Mouse (Mus musculus): ENCODE data around the gene Pak6. TPM values are rescaled to one million over a fixed set of nuclear protein-coding genes. Genes with fewer than 3 reads are reported as not detected.

The Pak6 gene
- polyA plus RNA-seq, 1 experiment = 8.2 TPM

GRCm38 (mm10) chr2:118661891-118662290, 1.2 kb upstream of the Pak6 start:
- TF ChIP-seq CTCF (IDR thresholded peaks at IDR 0.05; ENCODE audit: insufficient read depth, low read length) (no peak), POLR2A (IDR thresholded peaks at IDR 0.05; ENCODE audit: borderline replicate concordance, extremely low read depth, low read depth, low read length) (no peak)
- Histone ChIP-seq H3K4me1 (ENCODE audit: control insufficient read depth, insufficient read depth, low read length) (peaks cover 15% of the 10 kb centered on the region), H3K4me3 (replicated peaks; ENCODE audit: extremely low read depth, low read depth, low read length) (no peak overlapping the region)
- 76% methylated on average over 9 of the region's 9 CpGs for WGBS
- DNase-seq = no peak

DNA sequence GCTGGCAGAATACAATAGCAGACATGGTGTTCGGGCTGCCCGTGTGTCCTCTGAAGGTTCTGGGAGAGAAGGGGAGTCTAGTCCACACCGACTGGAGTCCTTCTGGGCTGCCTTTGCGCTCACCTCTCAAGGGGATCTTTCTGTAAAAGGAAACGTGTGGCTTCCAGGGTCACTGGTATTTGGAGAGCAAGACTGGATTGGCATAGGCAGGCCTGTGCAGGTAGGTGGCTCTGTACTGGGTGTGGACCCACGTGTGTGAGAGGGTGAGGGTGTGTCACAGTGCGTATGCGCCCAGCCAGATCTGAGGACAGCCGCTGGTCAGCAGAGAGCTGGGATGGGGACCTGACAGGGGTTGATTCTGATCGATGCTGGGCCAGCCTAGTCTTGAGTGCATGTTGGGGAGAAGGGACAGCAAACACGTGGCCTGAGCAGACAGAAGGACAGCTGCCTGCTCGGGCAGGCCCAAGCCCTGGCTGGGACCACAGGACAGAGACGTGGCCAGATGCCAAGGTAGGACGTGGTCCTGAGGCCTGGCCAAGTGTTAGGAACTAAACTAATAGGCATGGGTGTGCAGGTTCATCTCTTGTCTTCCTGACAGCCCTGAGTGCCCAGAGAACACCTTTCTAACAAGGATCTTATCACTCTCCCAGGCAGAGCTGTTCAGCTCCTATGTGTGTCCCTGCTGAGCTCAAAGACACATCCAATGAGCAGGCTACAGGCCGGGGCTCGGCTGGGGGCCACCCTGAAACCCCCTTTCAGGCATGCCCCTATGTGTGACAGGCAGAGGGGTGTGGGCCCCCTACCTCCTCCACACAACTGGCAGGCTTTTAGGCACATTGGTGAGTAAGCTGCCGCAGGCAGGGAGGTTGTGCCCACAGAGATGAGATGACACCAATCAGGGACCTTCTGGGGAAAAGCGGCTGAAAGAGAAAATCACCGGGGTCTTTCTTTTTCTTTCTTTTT, 982 bp downstream of the Pak6 start:
- peak; percentile 41 for DNase-seq
- no peak for TF ChIP-seq CTCF (IDR thresholded peaks at IDR 0.05; ENCODE audit: insufficient read depth, low read length)
- TF ChIP-seq POLR2A (IDR thresholded peaks at IDR 0.05; ENCODE audit: borderline replicate concordance, extremely low read depth, low read depth, low read length) = no peak

GRCm38 (mm10) chr2:118664975-118665516, 1.9 kb downstream of the Pak6 start:
- 76% methylated on average over 3 of the region's 3 CpGs for WGBS
- DNase-seq = no peak
- no peak overlapping the region for H3K4me3 ChIP-seq (replicated peaks; ENCODE audit: extremely low read depth, low read depth, low read length)
- no peak for TF ChIP-seq POLR2A (IDR thresholded peaks at IDR 0.05; ENCODE audit: borderline replicate concordance, extremely low read depth, low read depth, low read length)
- TF ChIP-seq CTCF (IDR thresholded peaks at IDR 0.05; ENCODE audit: insufficient read depth, low read length) = no peak
- H3K4me1 ChIP-seq (ENCODE audit: control insufficient read depth, insufficient read depth, low read length) = peaks cover 7% of the 10 kb centered on the region; the same call in 1 of the 2 replicates

More for the DNA sequence above, 982 bp downstream of the Pak6 start:
- Histone ChIP-seq H3K4me3 (replicated peaks; ENCODE audit: extremely low read depth, low read depth, low read length) (no peak overlapping the region), H3K4me1 (ENCODE audit: control insufficient read depth, insufficient read depth, low read length) (peaks cover 14% of the 10 kb centered on the region)
- 60% methylated on average over 19 of the region's 19 CpGs for WGBS

DNA sequence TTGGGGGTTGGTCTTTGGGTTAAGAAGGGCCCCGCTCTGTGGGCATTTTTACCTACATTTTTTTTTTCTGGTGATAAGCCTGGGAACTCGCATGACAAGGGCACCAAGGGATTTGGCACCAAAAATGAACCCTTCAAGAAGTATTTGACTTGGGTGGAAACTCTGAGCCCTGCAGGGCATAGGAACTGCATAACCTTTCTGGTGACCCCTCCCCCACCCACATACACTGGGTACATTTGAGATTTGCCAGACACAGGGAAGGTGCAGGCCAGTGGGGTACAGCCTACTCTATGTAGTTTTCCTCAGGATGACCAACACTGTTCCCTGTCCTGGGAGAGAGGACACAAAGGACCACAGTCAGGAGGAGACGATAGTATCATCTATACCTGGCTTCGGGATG, 2.5 kb downstream of the Pak6 start:
- H3K4me1 ChIP-seq (ENCODE audit: control insufficient read depth, insufficient read depth, low read length) = peaks cover 7% of the 10 kb centered on the region; the same call in 1 of the 2 replicates
- DNase-seq = no peak
- H3K4me3 ChIP-seq (replicated peaks; ENCODE audit: extremely low read depth, low read depth, low read length) = no peak overlapping the region
- TF ChIP-seq POLR2A (IDR thresholded peaks at IDR 0.05; ENCODE audit: borderline replicate concordance, extremely low read depth, low read depth, low read length) (no peak), CTCF (IDR thresholded peaks at IDR 0.05; ENCODE audit: insufficient read depth, low read length) (no peak)
- 87% methylated on average over 4 of the region's 4 CpGs for WGBS

DNA sequence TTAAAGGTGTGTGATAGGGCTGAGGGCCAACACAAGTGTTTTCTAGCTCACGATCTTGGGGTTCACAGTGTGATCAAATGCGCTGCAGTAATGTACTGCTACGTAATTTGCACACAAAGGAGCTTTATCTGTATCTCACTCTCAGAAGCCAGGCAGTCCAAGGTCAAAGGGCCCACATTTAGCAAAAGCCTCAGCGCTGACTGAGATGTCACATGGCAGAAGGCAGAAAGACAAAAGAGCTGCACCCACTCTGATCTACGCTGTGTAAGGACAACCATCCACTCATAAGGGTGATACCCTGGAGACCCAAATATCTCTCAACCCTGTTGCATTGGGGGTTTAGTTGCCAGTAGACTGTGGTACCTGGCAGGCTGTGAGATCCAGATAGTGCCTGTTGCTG, 4.1 kb downstream of the Pak6 start:
- 78% methylated on average over 5 of the region's 5 CpGs for WGBS
- TF ChIP-seq CTCF (IDR thresholded peaks at IDR 0.05; ENCODE audit: insufficient read depth, low read length) (no peak), POLR2A (IDR thresholded peaks at IDR 0.05; ENCODE audit: borderline replicate concordance, extremely low read depth, low read depth, low read length) (no peak)
- DNase-seq = no peak
- peaks cover 7% of the 10 kb centered on the region; the same call in 1 of the 2 replicates for H3K4me1 ChIP-seq (ENCODE audit: control insufficient read depth, insufficient read depth, low read length)
- no peak overlapping the region for H3K4me3 ChIP-seq (replicated peaks; ENCODE audit: extremely low read depth, low read depth, low read length)

GRCm38 (mm10) chr2:118669245-118669644, 6.1 kb downstream of the Pak6 start:
- 70% methylated on average over 6 of the region's 6 CpGs for WGBS
- no peaks in the 10 kb centered on the region for H3K4me1 ChIP-seq (ENCODE audit: control insufficient read depth, insufficient read depth, low read length)

GRCm38 (mm10) chr2:118669785-118670184, 6.7 kb downstream of the Pak6 start:
- DNase-seq = no peak
- WGBS = 42% methylated on average over 2 of the region's 2 CpGs
- no peak overlapping the region for H3K4me3 ChIP-seq (replicated peaks; ENCODE audit: extremely low read depth, low read depth, low read length)
- no peak for TF ChIP-seq CTCF (IDR thresholded peaks at IDR 0.05; ENCODE audit: insufficient read depth, low read length)
- TF ChIP-seq POLR2A (IDR thresholded peaks at IDR 0.05; ENCODE audit: borderline replicate concordance, extremely low read depth, low read depth, low read length) = no peak
- no peaks in the 10 kb centered on the region for H3K4me1 ChIP-seq (ENCODE audit: control insufficient read depth, insufficient read depth, low read length)

More at GRCm38 (mm10) chr2:118669245-118669644, 6.1 kb downstream of the Pak6 start:
- no peak for TF ChIP-seq POLR2A (IDR thresholded peaks at IDR 0.05; ENCODE audit: borderline replicate concordance, extremely low read depth, low read depth, low read length)
- no peak for TF ChIP-seq CTCF (IDR thresholded peaks at IDR 0.05; ENCODE audit: insufficient read depth, low read length)
- no peak for DNase-seq
- H3K4me3 ChIP-seq (replicated peaks; ENCODE audit: extremely low read depth, low read depth, low read length) = no peak overlapping the region

DNA sequence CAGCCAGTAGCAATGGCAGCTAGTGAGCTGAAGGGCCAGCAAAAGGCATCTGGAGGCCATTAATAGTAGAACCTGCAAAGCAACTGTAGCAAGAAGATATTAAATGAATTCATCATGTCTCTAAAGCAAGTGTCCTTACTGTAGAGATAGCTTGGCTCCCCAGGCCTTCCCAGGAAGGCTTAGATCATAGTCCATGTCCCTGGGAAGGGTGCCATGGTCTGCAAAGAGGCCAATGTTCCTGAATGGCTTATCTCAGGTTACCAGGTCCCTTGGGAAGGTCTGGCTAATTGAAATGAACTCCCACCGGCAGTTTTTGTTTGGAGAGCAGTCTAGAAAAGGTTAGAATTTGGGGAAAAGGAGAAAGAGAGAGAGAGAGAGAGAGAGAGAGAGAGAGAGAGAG, 8.6 kb downstream of the Pak6 start:
- 82% methylated on average over 1 of the region's 1 CpGs for WGBS
- no peak for DNase-seq
- TF ChIP-seq POLR2A (IDR thresholded peaks at IDR 0.05; ENCODE audit: borderline replicate concordance, extremely low read depth, low read depth, low read length) (no peak), CTCF (IDR thresholded peaks at IDR 0.05; ENCODE audit: insufficient read depth, low read length) (no peak)
- no peak overlapping the region for H3K4me3 ChIP-seq (replicated peaks; ENCODE audit: extremely low read depth, low read depth, low read length)
- H3K4me1 ChIP-seq (ENCODE audit: control insufficient read depth, insufficient read depth, low read length) = no peaks in the 10 kb centered on the region

- TF ChIP-seq CTCF (IDR thresholded peaks at IDR 0.05; ENCODE audit: insufficient read depth, low read length) (no peak), POLR2A (IDR thresholded peaks at IDR 0.05; ENCODE audit: borderline replicate concordance, extremely low read depth, low read depth, low read length) (no peak)
- H3K4me1 ChIP-seq (ENCODE audit: control insufficient read depth, insufficient read depth, low read length) = peaks cover 4% of the 10 kb centered on the region; the same call in 1 of the 2 replicates
- WGBS = 45% methylated on average over 15 of the region's 15 CpGs
- DNase-seq = no peak
- no peak overlapping the region for H3K4me3 ChIP-seq (replicated peaks; ENCODE audit: extremely low read depth, low read depth, low read length)
Observed at GRCm38 (mm10) chr2:118673686-118674465, 10.8 kb downstream of the Pak6 start.
